ENCODE assay signal across 28 mouse cellular contexts in genomic region chr7:74353240-74353639, GRCm38 (mm10).
DNase-seq lines count a peak whose midpoint lies in the region; ATAC-seq lines count a peak whose summit lies in the region.
"Had no signal": no experiment of that assay in that cellular context is flagged by ENCODE, and none has a peak within 500 bp of the region (broad histone marks: within the 10 kb centered on the region; RNA-seq: fewer than 3 reads in every experiment).

No protein-coding gene starts in this region.

- no peak overlapping the region for H3K9ac ChIP-seq in lung, embryonic 16.5 days (ENCODE audit: low read length)
- no peak overlapping the region for H3K9ac ChIP-seq in embryonic facial prominence, embryonic 15.5 days
- H3K9ac ChIP-seq in limb, embryonic 13.5 days = no peak overlapping the region
- H3K9ac ChIP-seq: embryonic facial prominence, embryonic 12.5 days; forebrain, postnatal 0 days; liver, embryonic 14.5 days; midbrain, embryonic 12.5 days had no signal

- no peak overlapping the region for H3K27ac ChIP-seq in lung, embryonic 16.5 days (ENCODE audit: low read length)
- H3K27ac ChIP-seq in embryonic facial prominence, embryonic 15.5 days (replicated peaks) = 0 out of 2 replicates have a peak overlapping the region, but pooled peaks have one; percentile 11
- peak overlapping the region; percentile 28; the same call in 1 of the 2 replicates for H3K27ac ChIP-seq in limb, embryonic 13.5 days
- H3K27ac ChIP-seq: embryonic facial prominence, embryonic 12.5 days; intestine, embryonic 15.5 days; kidney, postnatal 0 days; liver, embryonic 14.5 days; midbrain, embryonic 12.5 days had no signal

- 0 out of 2 replicates have a peak, but pooled peaks have one; percentile 16 for ATAC-seq in lung, embryonic 16.5 days (ENCODE audit: low read depth)
- ATAC-seq in embryonic facial prominence, embryonic 15.5 days (ENCODE audit: insufficient number of reproducible peaks, low FRiP score, low TSS enrichment, low read depth) = peak; percentile 61; the same call in 1 of the 2 replicates
- peak; percentile 65 for ATAC-seq in limb, embryonic 13.5 days (ENCODE audit: low FRiP score, low read depth)
- no peak for ATAC-seq in megakaryocyte, adult 5-6 weeks (ENCODE audit: poor library complexity, severe bottlenecking)
- ATAC-seq: forebrain, postnatal 0 days; hindbrain, postnatal 0 days had no signal

- no peaks in the 10 kb centered on the region for H3K36me3 ChIP-seq in lung, embryonic 16.5 days (ENCODE audit: control insufficient read depth, insufficient read depth, low read length)
- no peaks in the 10 kb centered on the region for H3K36me3 ChIP-seq in embryonic facial prominence, embryonic 15.5 days
- H3K36me3 ChIP-seq in limb, embryonic 13.5 days = no peaks in the 10 kb centered on the region
- H3K36me3 ChIP-seq: embryonic facial prominence, embryonic 12.5 days; G1E; hindbrain, embryonic 12.5 days; intestine, embryonic 15.5 days; midbrain, embryonic 12.5 days had no signal

- H3K9me3 ChIP-seq in lung, embryonic 16.5 days (ENCODE audit: control insufficient read depth, low read length) = no peaks in the 10 kb centered on the region
- H3K9me3 ChIP-seq in embryonic facial prominence, embryonic 15.5 days (replicated peaks) = no peaks in the 10 kb centered on the region
- no peaks in the 10 kb centered on the region for H3K9me3 ChIP-seq in limb, embryonic 13.5 days
- H3K9me3 ChIP-seq: embryonic facial prominence, embryonic 12.5 days; hindbrain, embryonic 12.5 days; intestine, embryonic 15.5 days; midbrain, embryonic 12.5 days had no signal

- WGBS in lung, embryonic 16.5 days = 86% methylated on average over 7 of the region's 7 CpGs
- WGBS in embryonic facial prominence, embryonic 15.5 days = 50% methylated on average over 7 of the region's 7 CpGs
- WGBS in limb, embryonic 13.5 days = 36% methylated on average over 7 of the region's 7 CpGs

- no peak overlapping the region for H3K4me3 ChIP-seq in lung, embryonic 16.5 days (ENCODE audit: low read length)
- H3K4me3 ChIP-seq in embryonic facial prominence, embryonic 15.5 days (replicated peaks) = no peak overlapping the region
- no peak overlapping the region for H3K4me3 ChIP-seq in limb, embryonic 13.5 days
- H3K4me3 ChIP-seq: embryonic facial prominence, embryonic 12.5 days; erythroblast, embryonic 14.5 days; hindbrain, embryonic 12.5 days; intestine, embryonic 15.5 days; midbrain, embryonic 12.5 days had no signal

- H3K4me1 ChIP-seq in lung, embryonic 16.5 days (replicated peaks; ENCODE audit: control insufficient read depth, insufficient read depth, low read length) = no peaks in the 10 kb centered on the region
- H3K4me1 ChIP-seq in embryonic facial prominence, embryonic 15.5 days = peaks cover 17% of the 10 kb centered on the region
- H3K4me1 ChIP-seq in limb, embryonic 13.5 days = peaks cover 21% of the 10 kb centered on the region

- no peak overlapping the region for H3K4me2 ChIP-seq in lung, embryonic 16.5 days (ENCODE audit: low read depth, low read length)
- H3K4me2 ChIP-seq in embryonic facial prominence, embryonic 15.5 days (replicated peaks) = no peak overlapping the region
- H3K4me2 ChIP-seq in limb, embryonic 13.5 days (replicated peaks) = no peak overlapping the region
- H3K4me2 ChIP-seq: embryonic facial prominence, embryonic 12.5 days; hindbrain, embryonic 12.5 days; intestine, embryonic 15.5 days; midbrain, embryonic 12.5 days had no signal

- DNase-seq in lung, postnatal 4 days = no peak
- no peak for DNase-seq in urinary bladder, postnatal 25 days (ENCODE audit: low spot score)
- no peak for DNase-seq in thymus, postnatal 14 days
- DNase-seq: adrenal gland, adult 8-10 months; cerebellum, adult 11 months; cerebellum, adult 9-10 months; cerebellum, postnatal 36 days; forebrain, postnatal 0 days; gastrocnemius, postnatal 10 days; kidney, adult 8-10 months; kidney, postnatal 4 days; lung, adult 2 months; lung, postnatal 14 days; retina, postnatal 1 day; right cerebral cortex, postnatal 14 days had no signal

- no peaks in the 10 kb centered on the region for H3K27me3 ChIP-seq in lung, embryonic 16.5 days (ENCODE audit: control insufficient read depth, insufficient read depth, low read depth, low read length)
- H3K27me3 ChIP-seq in embryonic facial prominence, embryonic 15.5 days = no peaks in the 10 kb centered on the region
- H3K27me3 ChIP-seq in limb, embryonic 13.5 days = no peaks in the 10 kb centered on the region
- H3K27me3 ChIP-seq: embryonic facial prominence, embryonic 12.5 days; hindbrain, embryonic 12.5 days; intestine, embryonic 15.5 days; midbrain, embryonic 12.5 days had no signal
